Mouse (Mus musculus): ENCODE results near the gene Ccdc17. TPM values are rescaled to one million over a fixed set of nuclear protein-coding genes. Genes with fewer than 3 reads are reported as not detected.

The Ccdc17 gene
- total RNA-seq, 2 experiments from 2014 or later: 2.5 to 5.7 TPM

GRCm38 (mm10) chr4:116638821-116639220 is 42.4 kb downstream of the Ccdc17 start:
- ATAC-seq (replicated peaks; ENCODE audit: low FRiP score, low TSS enrichment, poor library complexity, severe bottlenecking): no peak

DNA sequence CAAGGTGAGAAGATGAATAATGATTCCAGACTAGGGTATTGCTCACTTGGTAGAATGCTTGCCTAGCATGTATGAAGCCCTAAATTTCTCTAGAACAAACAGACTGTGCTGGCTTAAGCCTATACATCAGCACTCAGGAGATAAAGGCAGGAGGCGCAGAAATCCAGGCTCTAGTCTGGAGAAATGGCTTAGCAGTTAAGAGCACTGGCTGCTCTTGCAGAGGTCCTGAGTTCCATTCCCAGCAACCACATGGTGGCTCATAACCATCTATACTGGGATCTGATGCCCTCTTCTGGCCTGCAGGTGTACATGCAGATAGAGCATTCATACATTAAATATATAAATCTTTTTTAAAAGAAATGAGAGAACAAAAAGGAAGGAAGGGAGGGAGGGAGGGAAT is 45.6 kb downstream of the Ccdc17 start:
- no peak for ATAC-seq (replicated peaks; ENCODE audit: low FRiP score, low TSS enrichment, poor library complexity, severe bottlenecking)

- peak; percentile 84 for ATAC-seq (replicated peaks; ENCODE audit: low FRiP score, low TSS enrichment, poor library complexity, severe bottlenecking)
Measured at GRCm38 (mm10) chr4:116644326-116644725, 47.9 kb downstream of the Ccdc17 start.

DNA sequence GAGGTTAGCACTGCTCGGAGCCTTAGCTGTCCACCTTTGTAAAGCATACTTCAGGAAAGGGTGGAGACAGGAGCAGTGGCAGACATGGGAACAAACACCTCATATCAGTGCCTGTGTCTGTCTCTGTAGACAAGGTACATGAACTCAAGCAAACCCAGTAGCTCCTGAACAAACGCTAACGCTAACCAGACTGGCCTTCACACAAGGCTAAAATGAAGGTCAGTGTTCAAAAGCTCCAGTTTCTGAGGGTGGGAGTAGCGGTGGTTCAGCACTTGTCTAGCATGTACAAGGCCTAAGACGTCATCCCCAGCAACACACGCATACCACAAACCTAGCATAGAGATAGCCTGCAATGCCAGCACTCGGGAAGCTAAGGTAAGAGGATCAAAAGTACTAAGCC is 49.2 kb downstream of the Ccdc17 start:
- no peak for ATAC-seq (replicated peaks; ENCODE audit: low FRiP score, low TSS enrichment, poor library complexity, severe bottlenecking)

- no peak for ATAC-seq (replicated peaks; ENCODE audit: low FRiP score, low TSS enrichment, poor library complexity, severe bottlenecking)
Measured at GRCm38 (mm10) chr4:116649411-116649810, 53.0 kb downstream of the Ccdc17 start.

Other genes with a start within 250 kb of the Ccdc17 start
- gene Mast2, start 132.5 kb upstream of the Ccdc17 start, total RNA-seq (2014; fragmentation: Nextera tagmentation): 32.2 and 47.0 TPM in 2 replicates
- gene Mast2, start 132.5 kb upstream of the Ccdc17 start, total RNA-seq (2017): 7.8 and 32.7 TPM in 2 replicates
- 8.7 and 10.5 TPM in 2 replicates for gene Ipp, start 89.1 kb upstream of the Ccdc17 start, total RNA-seq (2014; fragmentation: Nextera tagmentation)
- 13.4 and 21.7 TPM in 2 replicates for gene Ipp, start 89.1 kb upstream of the Ccdc17 start, total RNA-seq (2017)
- 40.3 and 44.1 TPM in 2 replicates for gene Tmem69, start 40.7 kb upstream of the Ccdc17 start, total RNA-seq (2014; fragmentation: Nextera tagmentation)
- 16.1 and 21.7 TPM in 2 replicates for gene Tmem69, start 40.7 kb upstream of the Ccdc17 start, total RNA-seq (2017)
- 75.6 and 95.2 TPM in 2 replicates for gene Gpbp1l1, start 39.0 kb upstream of the Ccdc17 start, total RNA-seq (2014; fragmentation: Nextera tagmentation)
- 136 and 168 TPM in 2 replicates for gene Gpbp1l1, start 39.0 kb upstream of the Ccdc17 start, total RNA-seq (2017)
- gene Nasp, start 31.3 kb downstream of the Ccdc17 start, total RNA-seq (2014; fragmentation: Nextera tagmentation): 195 and 210 TPM in 2 replicates
- gene Nasp, start 31.3 kb downstream of the Ccdc17 start, total RNA-seq (2017): 594 and 624 TPM in 2 replicates
- 163 and 243 TPM in 2 replicates for gene Akr1a1, start 55.0 kb downstream of the Ccdc17 start, total RNA-seq (2014; fragmentation: Nextera tagmentation)
- gene Akr1a1, start 55.0 kb downstream of the Ccdc17 start, total RNA-seq (2017): 460 and 502 TPM in 2 replicates
- 158 and 208 TPM in 2 replicates for gene Prdx1, start 88.9 kb downstream of the Ccdc17 start, total RNA-seq (2014; fragmentation: Nextera tagmentation)
- gene Prdx1, start 88.9 kb downstream of the Ccdc17 start, total RNA-seq (2017): 268 and 287 TPM in 2 replicates
- gene Mmachc, start 111.8 kb downstream of the Ccdc17 start, total RNA-seq (2014; fragmentation: Nextera tagmentation): 26.8 and 30.1 TPM in 2 replicates
- 25.7 and 26.4 TPM in 2 replicates for gene Mmachc, start 111.8 kb downstream of the Ccdc17 start, total RNA-seq (2017)
- 47.0 and 68.3 TPM in 2 replicates for gene Ccdc163, start 111.9 kb downstream of the Ccdc17 start, total RNA-seq (2014; fragmentation: Nextera tagmentation)
- gene Ccdc163, start 111.9 kb downstream of the Ccdc17 start, total RNA-seq (2017): 10.8 and 16.3 TPM in 2 replicates
- 2.7 and 4.1 TPM in 2 replicates for gene Tesk2, start 124.3 kb downstream of the Ccdc17 start, total RNA-seq (2014; fragmentation: Nextera tagmentation)
- gene Tesk2, start 124.3 kb downstream of the Ccdc17 start, total RNA-seq (2017): 2.1 and 2.6 TPM in 2 replicates
- 21.8 and 25.8 TPM in 2 replicates for gene Toe1, start 211.0 kb downstream of the Ccdc17 start, total RNA-seq (2014; fragmentation: Nextera tagmentation)
- gene Toe1, start 211.0 kb downstream of the Ccdc17 start, total RNA-seq (2017): 50.7 and 76.1 TPM in 2 replicates
- 2.5 and 9.8 TPM in 2 replicates for gene Mutyh, start 211.1 kb downstream of the Ccdc17 start, total RNA-seq (2014; fragmentation: Nextera tagmentation)
- 3.7 TPM in 1 of 2 replicates, not detected in the other for gene Mutyh, start 211.1 kb downstream of the Ccdc17 start, total RNA-seq (2017)
- gene Hpdl, start 225.1 kb downstream of the Ccdc17 start, total RNA-seq (2014; fragmentation: Nextera tagmentation): not detected in 2 replicates
- 0.42 and 1.5 TPM in 2 replicates for gene Hpdl, start 225.1 kb downstream of the Ccdc17 start, total RNA-seq (2017)